Mouse (Mus musculus) E14TG2a.4 (cell line): ENCODE results near the gene Scyl1.

Source experiments
- CTCF ChIP-seq: conservative IDR thresholded peaks from 2 replicates; pipeline ENCODE4 v1.5.1; 2014; ENCODE audit warnings: low read length
- NANOG ChIP-seq: IDR thresholded peaks from 2 replicates; pipeline ENCODE4 v1.6.1; 2014; ENCODE audit warnings: borderline replicate concordance, low read length, mixed read lengths

GRCm38 (mm10) chr19:5786441-5787114 lies 15.4 kb upstream of the Scyl1 start:
- TF ChIP-seq CTCF (peak; percentile 84), NANOG (no peak)
